Mouse (Mus musculus) gastrocnemius, postnatal 14 days (tissue): ENCODE measurements around the gene Pvalb. TPM values are rescaled to one million over a fixed set of nuclear protein-coding genes. Genes with fewer than 3 reads are reported as not detected.

Experiments used
- DNase-seq: peaks from one replicate; pipeline ENCODE4 v3.0.0; 2021; ENCODE audit warnings: mixed read lengths
- intact Hi-C: fragments of 180-260 bp; cut with DNase I; formaldehyde crosslinking; loops from one replicate; pipeline ENCODE4 v1.15.1; 2025; ENCODE audit warnings: low total_unique reads
- total RNA-seq, 2 experiments: library from RNA; stranded (reverse); gene quantifications; 2 replicates each; pipeline ENCODE4 v1.2.3; 2021

The Pvalb gene
- total RNA-seq, 2 experiments from 2014 or later, result 19,167 to 21,154 TPM

GRCm38 (mm10) chr15:78171651-78172050 lies 34.5 kb downstream of the Pvalb start:
- intact Hi-C loops, result no loop called here

GRCm38 (mm10) chr15:78170708-78171107 lies 35.5 kb downstream of the Pvalb start:
- no peak for DNase-seq
- intact Hi-C loops, result no loop called here

More at GRCm38 (mm10) chr15:78171651-78172050, 34.5 kb downstream of the Pvalb start:
- no peak for DNase-seq

GRCm38 (mm10) chr15:78169566-78169965 lies 36.6 kb downstream of the Pvalb start:
- DNase-seq, result no peak
- intact Hi-C loops, result no loop called here

DNA sequence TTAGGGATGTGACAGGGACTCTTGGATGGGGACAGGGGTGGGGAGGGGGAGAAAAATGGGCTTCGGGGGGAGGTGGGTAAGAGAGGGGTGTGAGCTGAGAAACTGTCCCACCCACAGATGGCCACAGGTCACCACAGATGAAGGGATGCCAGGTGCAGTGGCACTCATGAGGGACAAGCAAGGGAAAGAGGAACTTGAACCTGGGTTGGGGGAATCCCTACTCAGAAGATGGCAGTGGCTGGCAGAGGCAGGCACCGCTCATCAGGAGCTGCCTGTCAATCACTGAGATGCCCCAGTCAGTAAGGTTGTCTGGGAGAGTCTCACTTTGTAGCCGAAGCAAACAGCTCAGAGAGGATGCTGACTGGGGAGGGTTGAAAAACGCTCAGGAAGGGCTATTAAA lies 40.9 kb downstream of the Pvalb start:
- DNase-seq, result no peak
- intact Hi-C loops, result no loop called here

DNA sequence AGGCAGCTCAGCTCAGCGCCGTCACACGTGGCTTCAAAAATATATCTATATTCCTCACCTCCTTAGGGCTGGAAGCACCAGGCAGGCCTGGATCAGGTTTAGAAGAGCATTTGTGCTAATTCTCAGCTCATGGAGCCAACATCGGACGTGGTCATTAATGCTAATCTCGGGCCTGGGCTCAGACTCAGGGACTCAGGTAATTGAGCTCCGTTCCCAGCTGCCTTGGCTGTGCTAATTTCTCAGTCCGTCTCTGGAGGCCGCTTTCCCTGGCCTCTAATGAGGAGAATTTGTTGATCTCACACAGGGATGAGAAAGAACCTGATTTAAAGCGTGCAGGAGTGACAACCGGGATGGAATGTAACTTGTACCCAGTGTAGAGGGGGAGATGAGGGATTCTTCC lies 41.7 kb downstream of the Pvalb start:
- DNase-seq, result no peak
- intact Hi-C loops, result no loop called here

DNA sequence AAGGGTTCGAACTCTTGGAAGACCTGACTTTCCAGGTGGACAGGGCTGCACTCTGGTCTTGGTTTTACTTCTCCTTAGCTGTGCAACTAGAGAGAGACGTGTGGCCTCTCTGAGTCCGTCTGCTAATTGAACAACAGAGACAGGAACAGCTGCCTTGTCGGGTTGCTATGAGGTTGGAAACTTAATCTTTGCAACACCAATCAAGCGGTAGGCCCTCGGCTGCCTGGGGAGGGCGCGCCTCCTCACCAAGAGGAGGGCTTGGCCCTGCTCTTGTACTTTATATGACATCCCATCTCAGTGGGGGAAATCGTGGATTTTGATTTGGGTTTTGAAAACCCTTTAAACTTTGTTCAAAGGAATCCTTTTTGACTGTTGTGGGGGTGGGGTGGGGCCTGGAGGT lies 44.3 kb downstream of the Pvalb start:
- no peak for DNase-seq
- intact Hi-C loops, result no loop called here

DNA sequence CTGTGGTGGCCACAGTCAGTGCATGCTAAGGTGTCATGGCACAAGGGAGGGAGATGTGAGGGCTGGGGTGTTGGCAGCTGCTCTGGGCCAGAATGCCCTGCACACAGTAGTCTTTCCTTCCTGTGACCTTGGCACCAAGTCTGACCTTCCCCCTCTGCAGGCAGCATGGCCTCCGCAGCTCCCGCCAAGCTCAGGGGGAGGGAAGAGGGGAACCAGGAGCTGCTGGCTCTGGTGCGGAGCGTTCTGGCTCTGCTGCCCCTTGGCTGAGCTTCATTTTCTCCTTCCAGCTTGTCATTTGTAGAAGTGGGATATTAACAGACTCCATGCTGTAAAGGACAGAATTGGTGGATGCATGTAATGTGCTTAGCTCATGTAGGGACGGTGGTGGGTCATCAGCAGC lies 47.9 kb downstream of the Pvalb start:
- intact Hi-C loops, result no loop called here
- no peak for DNase-seq

GRCm38 (mm10) chr15:78157824-78158223 lies 48.4 kb downstream of the Pvalb start:
- DNase-seq, result no peak
- intact Hi-C loops, result no loop called here

DNA sequence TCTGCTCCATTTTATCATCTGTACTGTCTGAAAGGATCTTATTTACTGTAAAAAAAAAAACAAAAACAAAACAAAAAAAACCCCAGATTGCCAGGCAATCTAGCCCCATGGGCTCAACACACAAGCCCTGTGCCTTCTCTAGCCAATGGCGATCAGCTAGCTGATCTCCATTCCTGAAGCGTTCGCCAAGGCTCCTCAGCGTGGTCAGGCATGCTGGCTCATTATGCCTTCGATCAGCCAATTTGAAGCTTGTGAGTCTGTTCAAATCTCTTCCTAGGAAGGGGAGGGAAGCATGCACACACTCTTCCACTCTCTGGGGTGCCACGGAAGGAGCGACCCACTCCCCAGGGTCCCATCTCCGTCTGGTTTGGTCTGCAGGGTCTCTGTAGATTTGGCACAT lies 48.9 kb downstream of the Pvalb start:
- DNase-seq, result no peak
- intact Hi-C loops, result no loop called here

- intact Hi-C loops, result no loop called here
- DNase-seq, result no peak
These were observed 50.8 kb downstream of the Pvalb start for GRCm38 (mm10) chr15:78155421-78155820.

GRCm38 (mm10) chr15:78153045-78153775 lies 53.0 kb downstream of the Pvalb start:
- intact Hi-C loops, result no loop called here
- no peak for DNase-seq

GRCm38 (mm10) chr15:78148565-78148964 lies 57.6 kb downstream of the Pvalb start:
- DNase-seq, result no peak
- intact Hi-C loops, result no loop called here

Other genes with a start within 250 kb of the Pvalb start
- 1 to 10 TPM; 1.2 to 1.6 TPM for gene Foxred2, start 249.7 kb downstream of the Pvalb start, total RNA-seq
- gene Eif3d, start 235.6 kb downstream of the Pvalb start, total RNA-seq, result 10 to 100 TPM; 67.7 to 73.6 TPM
- not detected for gene Cacng2, start 86.4 kb downstream of the Pvalb start, total RNA-seq
- gene Ift27, start 32.3 kb downstream of the Pvalb start, total RNA-seq, result 10 to 100 TPM; 53.4 to 55.0 TPM
- 1 to 10 TPM in 1 of 2 experiments, under 1 TPM in 1; 1.00 to 3.0 TPM for gene Ncf4, start 38.4 kb upstream of the Pvalb start, total RNA-seq
- gene Csf2rb2, start 99.3 kb upstream of the Pvalb start, total RNA-seq, result 1 to 10 TPM in 1 of 2 experiments, under 1 TPM in 1; 0.93 to 1.9 TPM
- gene Csf2rb, start 119.4 kb upstream of the Pvalb start, total RNA-seq, result 1 to 10 TPM; 1.1 to 2.1 TPM
- not detected for gene Tex33, start 189.5 kb upstream of the Pvalb start, total RNA-seq
- gene Tst, start 199.5 kb upstream of the Pvalb start, total RNA-seq, result 10 to 100 TPM; 19.6 to 21.2 TPM
- 10 to 100 TPM; 49.4 to 49.8 TPM for gene Mpst, start 200.0 kb upstream of the Pvalb start, total RNA-seq
- 10 to 100 TPM; 34.6 to 41.4 TPM for gene Kctd17, start 222.2 kb upstream of the Pvalb start, total RNA-seq